Mouse (Mus musculus) forebrain, embryonic 16.5 days (tissue): ENCODE measurements around the gene Abhd5. TPM values are rescaled to one million over a fixed set of nuclear protein-coding genes. Genes with fewer than 3 reads are reported as not detected.

ENCODE experiments used
- ATAC-seq: fragments of 200-750 bp; cut with Nextera tagmentation; 2 replicates; pipeline ENCODE4 v1.8.0; 2017; ENCODE audit warnings: mild to moderate bottlenecking, moderate library complexity
- H3K27ac ChIP-seq: fragments of 300-500 bp; sonication (generic); 2 replicates; pipeline ENCODE4 v1.5.1; 2014; ENCODE audit warnings: low read length, control low read depth
- H3K27me3 ChIP-seq: fragments of 300-500 bp; sonication (generic); replicated peaks from 2 replicates; pipeline ENCODE4 v1.6.1; 2014; ENCODE audit warnings: low read length; ENCODE audit not compliant: control insufficient read depth, insufficient read depth
- H3K36me3 ChIP-seq: fragments of 300-500 bp; sonication (generic); 2 replicates; pipeline ENCODE4 v1.6.1; 2014; ENCODE audit not compliant: control insufficient read depth, insufficient read depth
- H3K4me1 ChIP-seq: fragments of 300-500 bp; sonication (generic); replicated peaks from 2 replicates; pipeline ENCODE4 v1.6.1; 2014; ENCODE audit warnings: low read length; ENCODE audit not compliant: control insufficient read depth, insufficient read depth
- H3K4me2 ChIP-seq: fragments of 300-500 bp; sonication (generic); 2 replicates; pipeline ENCODE4 v1.6.1; 2014; ENCODE audit warnings: mild to moderate bottlenecking, low read length, control low read depth
- H3K4me3 ChIP-seq: fragments of 300-500 bp; sonication (generic); replicated peaks from 2 replicates; pipeline ENCODE4 v1.5.1; 2014; ENCODE audit warnings: mild to moderate bottlenecking, low read length, control low read depth
- H3K9ac ChIP-seq: fragments of 300-500 bp; sonication (generic); replicated peaks from 2 replicates; pipeline ENCODE4 v1.6.1; 2014; ENCODE audit warnings: low read depth, low read length, control low read depth
- H3K9me3 ChIP-seq: fragments of 300-500 bp; sonication (generic); 2 replicates; pipeline ENCODE4 v1.6.1; 2016; ENCODE audit warnings: low read length; ENCODE audit not compliant: control insufficient read depth
- WGBS: fragments of 180-500 bp; shearing (Covaris S2); extraction: QIAGEN DNeasy Blood & Tissue Kit; methylation state at CpG from one replicate; pipeline ENCODE4 v1.1.7; 2014; 5-methylcytosine and 5-hydroxymethylcytosine counted together
- polyA plus RNA-seq: library from polyadenylated mRNA; unstranded; fragments of >200 nt; fragmentation: Nextera tagmentation; extraction: Ambion mirVana; gene quantifications from 2 replicates; pipeline ENCODE4 v1.2.1, GENCODE M21; 2015

Gene Abhd5
- polyA plus RNA-seq, 1 experiment from 2014 or later = 23.0 TPM

- Histone ChIP-seq H3K9me3 (no peaks in the 10 kb centered on the region), H3K4me1 (no peaks in the 10 kb centered on the region), H3K9ac (no peak overlapping the region), H3K4me2 (no peak overlapping the region), H3K27me3 (no peaks in the 10 kb centered on the region), H3K36me3 (no peaks in the 10 kb centered on the region), H3K27ac (no peak overlapping the region), H3K4me3 (no peak overlapping the region)
- ATAC-seq = no peak
- 89% methylated on average over 3 of the region's 3 CpGs for WGBS
Measured at GRCm38 (mm10) chr9:122386015-122386414, 34.6 kb downstream of the Abhd5 start.

GRCm38 (mm10) chr9:122389287-122389920 is 38.0 kb downstream of the Abhd5 start:
- no peak for ATAC-seq
- Histone ChIP-seq H3K36me3 (no peaks in the 10 kb centered on the region), H3K4me2 (no peak overlapping the region), H3K27ac (no peak overlapping the region), H3K4me3 (no peak overlapping the region), H3K27me3 (no peaks in the 10 kb centered on the region), H3K4me1 (no peaks in the 10 kb centered on the region), H3K9me3 (no peaks in the 10 kb centered on the region), H3K9ac (no peak overlapping the region)
- WGBS = 92% methylated on average over 5 of the region's 5 CpGs

GRCm38 (mm10) chr9:122395816-122396215 is 44.4 kb downstream of the Abhd5 start:
- H3K27me3 ChIP-seq = no peaks in the 10 kb centered on the region
- 72% methylated on average over 5 of the region's 5 CpGs for WGBS
- ATAC-seq = no peak
- H3K4me3 ChIP-seq = no peak overlapping the region
- H3K9ac ChIP-seq = no peak overlapping the region
- no peaks in the 10 kb centered on the region for H3K36me3 ChIP-seq
- H3K27ac ChIP-seq = no peak overlapping the region
- peaks cover 4% of the 10 kb centered on the region; the same call in 1 of the 2 replicates for H3K4me1 ChIP-seq
- H3K9me3 ChIP-seq = no peaks in the 10 kb centered on the region
- no peak overlapping the region for H3K4me2 ChIP-seq

GRCm38 (mm10) chr9:122397156-122397555 is 45.7 kb downstream of the Abhd5 start:
- WGBS = 90% methylated on average over 1 of the region's 1 CpGs
- H3K4me1 ChIP-seq = peaks cover 4% of the 10 kb centered on the region; the same call in 1 of the 2 replicates

GRCm38 (mm10) chr9:122398746-122399145 is 47.3 kb downstream of the Abhd5 start:
- no peak for ATAC-seq

More at GRCm38 (mm10) chr9:122397156-122397555, 45.7 kb downstream of the Abhd5 start:
- ATAC-seq = no peak
- no peak overlapping the region for H3K27ac ChIP-seq
- H3K36me3 ChIP-seq = no peaks in the 10 kb centered on the region
- H3K9ac ChIP-seq = no peak overlapping the region
- no peaks in the 10 kb centered on the region for H3K27me3 ChIP-seq
- no peaks in the 10 kb centered on the region for H3K9me3 ChIP-seq
- no peak overlapping the region for H3K4me2 ChIP-seq
- no peak overlapping the region for H3K4me3 ChIP-seq

GRCm38 (mm10) chr9:122401239-122401638 is 49.8 kb downstream of the Abhd5 start:
- no peaks in the 10 kb centered on the region for H3K36me3 ChIP-seq
- H3K4me3 ChIP-seq = no peak overlapping the region
- H3K27me3 ChIP-seq = no peaks in the 10 kb centered on the region
- H3K27ac ChIP-seq = no peak overlapping the region
- 92% methylated on average over 4 of the region's 4 CpGs for WGBS
- no peak overlapping the region for H3K9ac ChIP-seq
- H3K9me3 ChIP-seq = no peaks in the 10 kb centered on the region
- ATAC-seq = no peak
- H3K4me1 ChIP-seq = peaks cover 4% of the 10 kb centered on the region; the same call in 1 of the 2 replicates
- H3K4me2 ChIP-seq = no peak overlapping the region

More at GRCm38 (mm10) chr9:122398746-122399145, 47.3 kb downstream of the Abhd5 start:
- no peak overlapping the region; the same call in 1 of the 2 replicates for H3K9ac ChIP-seq
- no peak overlapping the region for H3K4me3 ChIP-seq
- H3K27me3 ChIP-seq = no peaks in the 10 kb centered on the region
- H3K36me3 ChIP-seq = no peaks in the 10 kb centered on the region
- no peak overlapping the region for H3K4me2 ChIP-seq
- WGBS = 45% methylated on average over 7 of the region's 7 CpGs
- no peak overlapping the region for H3K27ac ChIP-seq
- peaks cover 4% of the 10 kb centered on the region; the same call in 1 of the 2 replicates for H3K4me1 ChIP-seq
- no peaks in the 10 kb centered on the region for H3K9me3 ChIP-seq

GRCm38 (mm10) chr9:122410437-122411175 is 59.2 kb downstream of the Abhd5 start:
- Histone ChIP-seq H3K9ac (no peak overlapping the region), H3K36me3 (no peaks in the 10 kb centered on the region), H3K27ac (no peak overlapping the region), H3K4me2 (no peak overlapping the region), H3K4me3 (no peak overlapping the region), H3K27me3 (no peaks in the 10 kb centered on the region), H3K9me3 (0 out of 2 replicates have a peak, but pooled peaks cover 2% of the 10 kb centered on the region), H3K4me1 (peaks cover 2% of the 10 kb centered on the region; the same call in 1 of the 2 replicates)
- ATAC-seq = no peak
- 90% methylated on average over 16 of the region's 16 CpGs for WGBS

GRCm38 (mm10) chr9:122414648-122415047 is 63.2 kb downstream of the Abhd5 start:
- Histone ChIP-seq H3K27me3 (no peaks in the 10 kb centered on the region), H3K36me3 (no peaks in the 10 kb centered on the region), H3K27ac (no peak overlapping the region), H3K4me3 (no peak overlapping the region), H3K4me1 (peaks cover 6% of the 10 kb centered on the region), H3K9ac (no peak overlapping the region), H3K9me3 (0 out of 2 replicates have a peak, but pooled peaks cover 2% of the 10 kb centered on the region), H3K4me2 (no peak overlapping the region)
- no peak for ATAC-seq
- WGBS = 92% methylated on average over 1 of the region's 1 CpGs

GRCm38 (mm10) chr9:122415056-122415775 is 63.8 kb downstream of the Abhd5 start:
- Histone ChIP-seq H3K4me2 (no peak overlapping the region), H3K27me3 (peaks cover 2% of the 10 kb centered on the region; the same call in 1 of the 2 replicates), H3K9ac (no peak overlapping the region), H3K4me1 (peaks cover 6% of the 10 kb centered on the region), H3K36me3 (no peaks in the 10 kb centered on the region), H3K4me3 (no peak overlapping the region), H3K27ac (no peak overlapping the region), H3K9me3 (0 out of 2 replicates have a peak, but pooled peaks cover 2% of the 10 kb centered on the region)
- no peak for ATAC-seq
- 67% methylated on average over 8 of the region's 8 CpGs for WGBS
